Mouse (Mus musculus): ENCODE data around the gene Sfxn3.

Sfxn3 gene

DNA sequence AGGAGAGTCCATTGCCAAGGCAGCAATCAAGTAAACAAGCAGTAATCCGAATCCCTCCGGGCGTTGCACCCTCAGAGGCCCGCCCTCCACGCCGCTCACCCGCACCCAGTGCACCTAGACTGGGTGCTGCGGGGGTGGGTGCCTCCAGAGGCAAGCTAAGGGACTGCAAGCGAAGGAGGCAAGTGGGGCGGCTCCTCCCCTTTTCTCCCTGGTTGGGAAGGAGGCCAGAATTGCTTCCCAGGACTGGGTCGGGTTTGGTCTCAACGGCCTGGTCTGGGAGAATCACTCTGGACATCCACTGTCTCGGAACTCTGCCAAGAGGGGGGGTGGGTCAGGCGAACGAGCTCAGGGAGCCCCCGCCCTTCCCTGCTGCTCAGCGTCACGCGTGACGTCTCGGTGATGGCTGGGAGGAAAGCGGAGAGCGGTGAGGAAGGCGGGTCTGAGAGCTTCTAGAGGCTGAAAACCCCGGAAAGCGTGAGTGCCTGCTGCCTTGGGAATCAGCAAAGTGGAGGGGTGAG, at the start of gene Sfxn3:
Gene Sfxn3 (plus strand): TSS at position 87 of the 518 bp plus-strand sequence.
- DNase-seq (ENCODE audit: low spot score): peak; percentile 79

DNA sequence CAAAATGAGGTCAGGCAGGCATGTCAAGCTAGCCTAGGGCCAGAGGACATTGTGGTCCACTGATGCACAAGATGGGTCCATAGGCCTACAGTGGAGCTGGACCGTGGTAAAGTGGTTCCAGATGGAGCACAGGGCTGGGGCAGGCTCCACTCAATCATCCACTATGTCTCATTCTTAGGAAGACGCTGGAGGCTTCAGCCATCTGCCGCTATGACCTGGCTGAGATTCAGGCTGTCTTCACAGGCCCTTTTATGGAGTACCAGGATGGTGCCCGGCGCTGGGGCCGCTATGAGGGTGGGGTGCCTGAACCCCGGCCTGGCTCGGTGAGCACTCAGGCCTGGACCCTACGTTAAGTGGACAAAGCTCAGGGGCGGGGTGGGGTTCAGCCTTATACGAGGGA, 49.5 kb upstream of the Sfxn3 start:
- no peak for DNase-seq (ENCODE audit: low spot score)

DNA sequence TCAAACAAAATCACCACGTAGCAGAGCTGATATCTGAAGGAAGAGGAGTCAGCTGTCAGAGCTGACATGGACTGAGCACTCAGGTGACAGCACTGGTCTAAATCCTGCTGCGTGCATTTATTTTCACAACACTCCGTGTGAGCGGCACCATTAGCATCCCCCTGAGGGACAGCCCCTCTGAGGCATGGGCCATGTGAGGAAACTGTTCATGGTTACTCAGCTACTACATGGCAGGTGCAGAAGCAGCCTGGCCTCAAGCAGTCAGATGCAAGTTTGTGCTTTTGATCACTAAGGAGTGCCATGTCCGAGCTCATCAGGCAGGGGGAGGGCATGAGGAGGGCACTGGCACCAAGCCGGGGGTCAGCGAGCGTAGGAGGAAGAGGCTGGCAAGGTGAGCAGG, 47.7 kb upstream of the Sfxn3 start:
- DNase-seq (ENCODE audit: low spot score): no peak

- DNase-seq (ENCODE audit: low spot score): no peak
These were observed 45.0 kb upstream of the Sfxn3 start for GRCm38 (mm10) chr19:45002301-45002700.

DNA sequence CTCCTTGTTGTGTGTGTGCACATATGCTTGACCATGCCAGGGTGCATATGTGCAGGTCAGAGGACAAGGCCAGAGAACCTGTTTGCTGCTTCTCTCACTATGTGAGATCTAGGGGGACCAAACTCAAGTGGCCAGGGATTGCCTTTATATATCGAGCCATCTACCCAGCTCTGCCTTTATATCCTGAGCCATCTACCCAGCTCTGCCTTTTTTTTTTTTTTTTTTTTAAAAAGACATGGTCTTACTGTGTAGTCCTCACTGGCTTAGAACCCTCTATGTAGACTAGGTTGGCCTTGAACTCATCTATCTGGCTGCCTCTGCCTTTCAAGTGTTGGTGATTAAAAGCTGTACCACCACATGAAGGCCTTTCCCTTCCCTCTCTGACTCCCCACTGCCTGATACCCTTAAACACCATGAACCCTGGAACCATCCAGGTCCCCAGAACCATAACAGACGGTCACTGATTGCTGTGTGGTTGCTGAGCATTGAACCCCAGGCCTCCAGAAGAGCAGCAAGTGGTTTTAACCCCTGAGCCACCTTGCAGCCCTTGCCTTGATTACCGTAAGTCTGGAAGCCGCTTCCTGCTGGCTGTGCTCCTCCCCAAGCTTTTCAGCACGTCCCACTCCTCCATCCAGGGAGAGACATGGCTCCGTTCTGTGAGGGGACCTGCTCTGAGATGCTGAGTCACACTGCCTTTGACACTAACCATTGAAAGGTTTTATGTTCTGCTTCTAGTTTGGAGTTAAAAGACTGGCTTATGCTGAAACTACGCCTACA, 43.4 kb upstream of the Sfxn3 start:
- no peak for DNase-seq (ENCODE audit: low spot score)

GRCm38 (mm10) chr19:45005444-45005843, 41.9 kb upstream of the Sfxn3 start, which contains the start of gene Twnk:
Gene Twnk (plus strand): TSS chr19:45005663.
- peak; percentile 65 for DNase-seq (ENCODE audit: low spot score)

GRCm38 (mm10) chr19:45005957-45006712, 41.2 kb upstream of the Sfxn3 start, which contains the start of gene Mrpl43:
Gene Mrpl43 (minus strand): TSS chr19:45006442.
- DNase-seq (ENCODE audit: low spot score): peak; percentile 95

GRCm38 (mm10) chr19:45007021-45007420, 40.3 kb upstream of the Sfxn3 start:
- DNase-seq (ENCODE audit: low spot score): no peak

- no peak for DNase-seq (ENCODE audit: low spot score)
These were observed 39.7 kb upstream of the Sfxn3 start for GRCm38 (mm10) chr19:45007425-45008191.

GRCm38 (mm10) chr19:45010646-45011045, 36.7 kb upstream of the Sfxn3 start:
- DNase-seq (ENCODE audit: low spot score): no peak

DNA sequence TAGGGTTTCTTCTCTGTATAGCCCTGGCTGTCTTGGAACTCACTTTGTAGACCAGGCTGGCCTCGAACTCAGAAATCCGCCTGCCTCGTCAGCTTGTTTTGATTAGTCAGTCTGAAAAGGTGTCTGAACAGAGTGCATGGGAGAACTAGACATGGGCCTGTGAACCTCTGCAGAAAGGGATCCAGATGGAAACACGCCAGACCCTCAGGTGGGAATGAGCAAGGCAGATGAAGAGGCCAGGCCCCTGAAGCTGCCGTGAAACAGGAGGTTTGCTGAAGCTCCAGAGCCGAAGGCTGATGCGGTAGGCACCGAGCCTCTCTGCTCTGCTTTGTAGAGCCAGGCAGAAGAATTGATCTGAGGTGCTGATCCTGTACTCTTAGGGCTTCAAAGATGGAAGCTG, 35.1 kb upstream of the Sfxn3 start:
- no peak for DNase-seq (ENCODE audit: low spot score)

DNA sequence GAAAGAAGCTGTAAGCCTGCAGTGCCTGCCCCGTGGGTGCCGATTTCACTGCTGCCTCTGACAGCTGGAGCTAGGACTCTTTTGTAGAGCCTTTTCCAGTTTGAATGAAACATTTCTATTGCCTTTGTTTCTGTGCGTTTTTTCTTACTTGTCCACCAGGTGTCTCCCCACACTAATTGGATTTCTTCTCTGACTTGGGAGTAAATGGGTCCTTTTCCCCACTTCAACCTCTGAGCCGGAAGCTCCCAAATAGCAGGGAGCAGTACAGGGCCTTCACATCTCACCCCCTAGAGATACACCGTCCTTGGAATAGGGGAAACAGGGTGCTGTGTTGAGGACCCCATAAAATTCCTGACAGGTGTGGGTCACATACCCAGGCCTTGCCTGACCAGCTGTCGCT, 34.7 kb upstream of the Sfxn3 start:
- peak; percentile 76 for DNase-seq (ENCODE audit: low spot score)

DNA sequence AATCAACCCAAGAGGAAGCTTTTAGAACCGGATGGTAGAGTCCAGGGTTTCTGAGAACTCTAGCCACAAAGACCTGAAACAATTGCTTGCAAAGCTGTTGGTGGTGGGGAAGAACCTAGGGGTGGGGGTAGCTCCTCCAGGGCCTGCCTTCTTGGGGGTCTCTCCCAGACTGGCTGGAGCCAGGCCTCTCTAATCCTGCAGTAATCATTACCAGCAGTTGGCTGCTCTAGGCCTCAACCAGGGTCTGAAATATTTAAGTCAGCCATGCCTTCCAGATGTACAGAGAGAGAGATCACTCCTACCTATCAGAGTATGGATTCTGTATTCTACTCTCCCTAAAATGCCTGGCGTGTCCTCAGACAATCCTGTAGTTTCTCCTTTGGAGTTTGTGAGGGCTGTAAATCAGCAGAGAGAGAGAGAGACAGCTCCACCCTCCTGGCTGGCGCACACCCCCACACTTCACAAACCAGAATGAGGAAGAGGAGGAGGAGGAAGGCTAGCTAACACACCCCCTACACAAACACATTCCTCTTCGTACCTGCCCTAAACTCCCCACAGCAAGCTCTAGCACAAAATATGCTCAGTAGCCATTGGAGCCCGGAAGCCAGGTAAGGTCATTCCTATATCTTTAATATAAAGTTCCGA, 33.6 kb upstream of the Sfxn3 start:
- DNase-seq (ENCODE audit: low spot score): peak; percentile 36

- DNase-seq (ENCODE audit: low spot score): peak; percentile 57
These were observed 32.9 kb upstream of the Sfxn3 start, which contains the start of gene Lzts2 for GRCm38 (mm10) chr19:45014335-45014971. Gene Lzts2 (plus strand): TSS chr19:45014414.

DNA sequence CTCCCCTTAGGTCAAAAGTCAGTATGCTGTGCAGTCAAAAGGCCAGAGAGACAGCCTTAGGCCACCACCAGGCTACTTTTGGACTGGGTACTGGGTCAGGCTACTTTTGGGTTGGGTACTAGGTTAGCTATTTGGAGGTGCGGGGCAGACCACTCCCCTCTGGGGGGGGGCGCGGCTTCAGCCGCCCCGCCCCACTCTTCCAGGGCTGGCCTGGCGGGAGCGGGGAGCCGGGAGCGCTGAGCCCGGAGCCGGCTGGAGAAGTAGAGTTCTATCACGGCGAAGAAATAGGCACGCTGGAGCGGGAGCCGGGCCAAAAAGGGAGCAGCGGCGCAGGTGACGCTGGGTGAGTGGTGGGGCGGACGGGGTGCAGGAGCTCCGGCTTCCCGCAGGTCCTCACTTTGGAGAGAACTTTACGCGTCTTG, 32.3 kb upstream of the Sfxn3 start:
- peak; percentile 62 for DNase-seq (ENCODE audit: low spot score)

DNA sequence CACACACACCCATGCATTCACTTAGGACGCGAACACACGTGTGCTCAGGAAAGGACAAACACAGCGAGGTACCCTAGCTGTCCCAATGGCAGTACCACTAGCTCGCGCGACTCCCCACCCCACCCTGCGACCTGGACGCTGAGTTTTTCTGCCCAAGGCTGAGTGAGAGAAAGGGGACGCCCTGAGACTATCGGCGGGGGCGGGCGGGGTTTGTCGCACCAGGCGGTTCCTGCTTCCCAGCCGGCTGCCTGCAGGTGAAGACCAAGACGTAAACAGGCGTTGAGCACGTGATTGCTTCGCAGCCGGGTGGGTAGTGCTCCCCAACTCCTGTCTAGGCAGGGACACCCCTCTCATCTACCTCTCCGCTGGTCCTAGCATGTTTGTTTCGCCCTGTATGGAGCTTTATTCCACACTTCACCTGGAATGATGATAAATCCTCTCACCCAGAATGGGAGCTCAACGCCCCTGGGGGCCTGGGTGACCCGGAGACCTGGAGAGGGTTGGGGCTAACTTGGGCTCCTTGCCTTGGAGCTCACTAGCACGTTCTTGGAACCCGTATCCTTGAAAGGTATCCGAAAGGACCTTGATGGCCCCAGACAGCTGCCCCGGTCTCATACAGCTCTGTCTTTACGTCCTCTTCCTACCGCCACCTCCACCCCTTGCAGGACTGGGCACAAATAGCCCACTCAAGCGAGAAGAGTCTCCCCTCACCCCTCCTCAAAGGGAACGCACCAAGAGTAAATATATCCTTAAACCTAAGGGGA, 31.6 kb upstream of the Sfxn3 start:
- peak; percentile 57 for DNase-seq (ENCODE audit: low spot score)

GRCm38 (mm10) chr19:45016341-45017215, 30.7 kb upstream of the Sfxn3 start:
- DNase-seq (ENCODE audit: low spot score): peak; percentile 80

DNA sequence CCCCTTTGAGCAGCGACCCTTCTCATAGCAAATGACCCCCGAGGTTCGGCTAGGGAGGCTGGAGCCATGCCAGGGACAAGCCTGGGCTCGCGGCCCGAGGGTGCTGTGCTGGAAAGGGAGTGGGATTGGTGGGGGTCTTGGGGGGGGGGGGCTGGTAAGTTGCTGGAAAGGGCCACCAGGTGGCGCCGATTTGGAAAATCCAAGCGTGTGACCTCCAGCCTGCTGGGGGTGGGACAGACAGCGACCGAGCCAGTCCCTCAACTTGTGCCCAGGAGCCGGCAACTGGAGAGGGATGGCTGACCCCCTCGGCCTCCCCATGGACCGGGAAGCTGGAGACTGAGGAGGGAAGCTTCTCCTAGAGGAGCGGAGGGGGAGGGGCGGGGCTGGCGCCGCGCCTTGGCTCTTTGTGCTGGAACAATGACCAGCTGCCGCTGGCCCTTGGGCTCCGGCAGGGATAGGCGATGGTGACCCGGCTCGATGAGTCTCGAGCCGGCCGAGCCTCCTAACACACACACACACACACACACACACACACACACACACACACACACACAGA, 30.0 kb upstream of the Sfxn3 start:
- DNase-seq (ENCODE audit: low spot score): peak; percentile 91

DNA sequence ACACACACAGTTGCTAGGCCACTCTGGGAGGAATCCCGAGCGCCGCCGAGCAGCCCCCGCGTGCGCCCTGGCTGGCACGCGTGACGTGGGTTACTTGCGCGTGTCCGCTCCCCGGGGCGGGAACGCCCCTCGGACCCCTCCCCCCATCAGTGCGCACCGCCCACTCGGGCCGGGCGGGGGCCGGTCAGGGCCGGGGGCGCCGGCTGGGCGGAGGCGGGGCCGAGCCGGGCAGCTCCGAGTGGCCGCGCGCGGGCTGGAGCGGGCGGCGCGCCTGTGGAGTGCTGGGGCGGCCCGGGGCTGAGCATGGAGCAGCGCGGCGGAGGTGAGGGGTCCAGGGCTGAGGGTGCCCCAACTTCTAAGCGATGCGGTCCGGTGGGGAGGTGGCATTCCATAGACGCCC, 29.4 kb upstream of the Sfxn3 start:
- peak; percentile 85 for DNase-seq (ENCODE audit: low spot score)

Measured in embryo, embryonic 10.5 days (tissue).